Mouse (Mus musculus) ovary, adult 18-20 months (tissue): ENCODE results near the gene Chek1.

Experiments used
- DNase-seq: peaks from one replicate; pipeline ENCODE4 v3.0.0; 2022; ENCODE audit warnings: low spot score, mixed read lengths

Chek1 gene

DNA sequence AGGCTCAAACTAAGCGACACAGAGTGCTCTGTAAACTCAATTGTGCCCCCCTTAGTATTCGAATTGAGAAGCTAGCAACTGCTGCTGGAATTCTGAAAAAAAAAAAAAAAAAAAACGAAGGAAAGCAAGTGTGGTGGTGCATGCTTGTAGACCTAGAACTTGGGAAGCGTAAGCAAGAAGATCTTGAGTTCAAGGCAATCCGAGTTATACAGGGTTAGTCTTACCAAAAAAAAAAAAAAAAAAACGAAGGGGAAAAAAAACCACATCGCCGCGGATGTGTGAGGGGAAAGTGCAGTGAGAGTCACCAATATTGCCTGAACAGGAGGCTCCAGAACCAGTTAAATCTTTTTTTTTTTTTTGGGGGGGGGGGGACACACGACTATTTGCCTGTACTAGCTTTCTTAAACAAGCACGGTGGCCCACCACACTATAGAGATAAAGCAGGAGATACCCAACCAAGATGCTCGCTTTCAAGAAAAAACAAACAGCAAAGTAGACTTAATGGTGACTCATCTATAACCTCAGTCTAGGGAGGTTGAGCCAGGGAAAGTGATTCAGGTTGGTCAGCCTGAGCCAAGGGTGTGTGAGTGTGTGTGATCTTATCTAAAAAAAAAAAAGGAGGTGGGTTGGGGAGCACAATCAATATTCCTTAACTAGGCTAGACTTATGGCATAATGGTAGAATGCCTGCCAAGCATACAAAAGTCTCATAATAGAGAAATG, at the start of gene Chek1:
Gene Chek1 (minus strand): TSS at position 32 of the 722 bp plus-strand sequence.
- DNase-seq, result no peak

GRCm38 (mm10) chr9:36769048-36769413, 42.2 kb upstream of the Chek1 start:
- no peak for DNase-seq

- DNase-seq, result peak; percentile 8
These were observed 41.5 kb upstream of the Chek1 start for GRCm38 (mm10) chr9:36768156-36769047.

DNA sequence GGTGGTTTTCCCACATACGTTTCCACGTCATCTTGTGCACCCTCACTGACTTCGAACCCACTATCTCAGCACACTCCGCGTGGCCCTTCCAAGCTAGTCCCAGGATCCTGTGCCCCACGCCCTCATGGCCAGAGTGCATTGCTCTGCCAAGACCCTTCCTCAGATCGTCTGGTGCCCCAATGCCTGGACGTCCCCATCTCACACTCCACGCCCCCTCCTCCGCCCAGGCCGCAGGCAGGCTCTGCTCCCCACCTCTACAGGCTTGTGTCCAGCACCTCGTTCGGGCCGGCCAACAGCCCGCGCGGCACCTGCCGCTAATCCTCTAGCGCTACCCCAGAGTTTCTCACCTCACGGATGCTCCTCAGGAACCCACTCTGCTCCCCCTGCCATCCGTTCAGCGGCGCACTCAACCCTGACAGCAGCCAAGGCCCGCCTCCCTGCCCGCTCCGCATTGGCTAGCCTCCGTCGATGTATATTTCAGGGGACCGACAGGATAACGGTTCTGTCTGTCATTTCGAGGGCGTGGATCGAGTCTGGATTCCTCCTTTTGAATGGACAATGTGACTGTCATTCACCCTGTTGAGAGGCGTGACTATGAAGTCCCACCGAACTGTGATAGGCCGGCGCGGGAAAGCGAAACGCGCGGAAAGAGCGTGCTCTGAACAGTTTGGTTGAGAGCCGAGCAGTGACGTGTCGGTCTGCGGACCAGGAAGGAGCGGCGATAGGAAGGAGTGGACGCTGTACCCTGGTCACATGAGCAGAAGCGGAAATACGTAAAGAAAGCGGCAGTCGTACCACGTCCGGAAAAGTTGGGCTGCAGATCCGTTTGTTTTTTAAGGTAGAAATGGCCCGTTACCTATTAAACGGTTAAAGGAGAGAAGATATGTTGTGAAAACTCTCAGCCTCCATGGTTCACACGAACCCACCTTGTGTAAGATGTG, 40.6 kb upstream of the Chek1 start, which contains the start of gene Stt3a:
Gene Stt3a (minus strand): TSS at position 477 of the 941 bp plus-strand sequence.
- DNase-seq, result peak; percentile 99

- no peak for DNase-seq
These were observed 37.5 kb upstream of the Chek1 start for GRCm38 (mm10) chr9:36764378-36764777.

- DNase-seq, result peak; percentile 80
These were observed 483 bp downstream of the Chek1 start for GRCm38 (mm10) chr9:36726131-36727033.

- DNase-seq, result no peak
These were observed 10.2 kb downstream of the Chek1 start for GRCm38 (mm10) chr9:36716624-36717023.

DNA sequence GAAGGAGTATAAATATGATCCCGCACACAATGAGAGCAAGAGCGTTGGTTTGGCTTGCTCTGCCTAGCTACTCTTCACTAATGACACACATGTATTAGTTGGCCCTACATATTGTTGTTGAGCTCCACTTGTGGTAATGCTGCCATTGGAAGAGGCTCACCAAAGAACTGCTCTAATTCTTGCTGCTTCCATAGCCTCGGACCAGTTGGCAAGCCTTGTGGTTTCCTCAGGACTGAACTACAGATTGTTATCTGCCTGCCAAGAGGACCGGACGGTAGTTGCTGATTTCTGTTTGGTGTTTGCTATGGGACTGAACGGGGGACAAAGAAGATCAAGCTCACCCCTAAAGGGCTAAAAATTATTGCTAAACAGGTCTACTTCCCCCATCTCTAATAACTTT, 19.6 kb downstream of the Chek1 start:
- no peak for DNase-seq

- no peak for DNase-seq
These were observed 20.9 kb downstream of the Chek1 start for GRCm38 (mm10) chr9:36705923-36706322.

DNA sequence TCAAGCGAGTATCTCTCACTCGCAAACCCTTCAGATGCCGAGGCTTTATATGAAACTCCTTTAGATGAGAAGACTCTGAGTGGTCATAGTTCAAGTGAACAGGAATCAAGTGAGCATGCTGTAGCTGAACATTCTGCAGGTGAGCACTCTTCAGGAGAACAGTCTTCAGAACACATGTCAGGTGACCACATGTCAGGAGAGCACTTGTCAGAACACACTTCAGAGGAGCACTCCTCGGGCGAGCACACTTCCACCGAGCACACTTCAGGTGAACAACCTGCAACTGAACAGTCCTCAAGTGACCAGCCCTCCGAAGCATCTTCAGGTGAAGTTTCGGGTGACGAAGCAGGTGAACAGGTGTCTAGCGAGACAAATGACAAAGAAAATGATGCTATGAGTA, 32.6 kb downstream of the Chek1 start:
- DNase-seq, result no peak

GRCm38 (mm10) chr9:36692920-36693319, 33.9 kb downstream of the Chek1 start, which contains the start of gene Acrv1:
Gene Acrv1 (plus strand): TSS chr9:36693220.
- DNase-seq, result no peak

GRCm38 (mm10) chr9:36687329-36687728, 39.5 kb downstream of the Chek1 start:
- DNase-seq, result no peak

- no peak for DNase-seq
These were observed 45.4 kb downstream of the Chek1 start for GRCm38 (mm10) chr9:36681424-36681823.
